Mouse (Mus musculus): ENCODE measurements around the gene Mul1.
"Not testable (repeated sequence)": the region's sequence is repeated elsewhere in the genome, so short reads cannot be mapped to it uniquely, and the experiment has no call there.

Mul1 gene

GRCm38 (mm10) chr4:138434347-138435316 is at the start of gene Mul1:
Gene Mul1, plus strand, starts transcription at chr4:138434671.
- CTCF ChIA-PET = interaction anchor here (1.0 to 1.2 kb wide), 2 partner anchors 12 to 17 kb away, joined by 3 to 4 read pairs; no protein-coding TSS in a partner anchor

- CTCF ChIA-PET = no interaction called here
Measured at GRCm38 (mm10) chr4:138393703-138394102, 40.8 kb upstream of the Mul1 start.

- CTCF ChIA-PET = no interaction called here
Measured at GRCm38 (mm10) chr4:138395087-138395970, 39.1 kb upstream of the Mul1 start.

- CTCF ChIA-PET = no interaction called here
Measured at GRCm38 (mm10) chr4:138395971-138396645, 38.4 kb upstream of the Mul1 start, which contains the start of gene Fam43b. Gene Fam43b, minus strand, starts transcription at chr4:138396528.

- CTCF ChIA-PET = no interaction called here
Measured at GRCm38 (mm10) chr4:138396711-138397110, 37.8 kb upstream of the Mul1 start.

- CTCF ChIA-PET = interaction anchor here (0.6 to 0.8 kb wide), 2 partner anchors 298 to 639 kb away, joined by 3 read pairs; no protein-coding TSS in a partner anchor
Measured at GRCm38 (mm10) chr4:138404806-138405205, 29.7 kb upstream of the Mul1 start.

- CTCF ChIA-PET = no interaction called here
Measured at GRCm38 (mm10) chr4:138407479-138408194, 26.8 kb upstream of the Mul1 start.

GRCm38 (mm10) chr4:138411011-138411410 is 23.5 kb upstream of the Mul1 start:
- CTCF ChIA-PET = interaction anchor here (0.5 kb wide), 1 partner anchor 291 kb away, joined by 5 read pairs; no protein-coding TSS in a partner anchor

- CTCF ChIA-PET = interaction anchor here (0.5 to 0.8 kb wide), 2 partner anchors 292 to 787 kb away, joined by 3 to 5 read pairs; no protein-coding TSS in a partner anchor
Measured at GRCm38 (mm10) chr4:138411504-138412121, 22.9 kb upstream of the Mul1 start.

GRCm38 (mm10) chr4:138414725-138415124 is 19.7 kb upstream of the Mul1 start:
- CTCF ChIA-PET = no interaction called here

GRCm38 (mm10) chr4:138415991-138416390 is 18.5 kb upstream of the Mul1 start:
- CTCF ChIA-PET = no interaction called here

GRCm38 (mm10) chr4:138416414-138416813 is 18.1 kb upstream of the Mul1 start:
- CTCF ChIA-PET = no interaction called here

- CTCF ChIA-PET = no interaction called here
Measured at GRCm38 (mm10) chr4:138417882-138418281, 16.6 kb upstream of the Mul1 start.

- CTCF ChIA-PET = no interaction called here
Measured at GRCm38 (mm10) chr4:138418340-138418957, 16.0 kb upstream of the Mul1 start.

- CTCF ChIA-PET = no interaction called here
Measured at GRCm38 (mm10) chr4:138425028-138425427, 9.4 kb upstream of the Mul1 start.

GRCm38 (mm10) chr4:138425604-138426003 is 8.9 kb upstream of the Mul1 start:
- CTCF ChIA-PET = not testable (repeated sequence)

- CTCF ChIA-PET = no interaction called here
Measured at GRCm38 (mm10) chr4:138426778-138427705, 7.4 kb upstream of the Mul1 start.

GRCm38 (mm10) chr4:138429778-138430177 is 4.7 kb upstream of the Mul1 start:
- CTCF ChIA-PET = no interaction called here

GRCm38 (mm10) chr4:138431340-138431739 is 3.1 kb upstream of the Mul1 start:
- CTCF ChIA-PET = no interaction called here
